Mouse (Mus musculus): Measurements from ENCODE around the gene Creb5.
A peak's percentile ranks its signal among the peaks of the same experiment; 100 is the strongest.

The Creb5 gene

DNA sequence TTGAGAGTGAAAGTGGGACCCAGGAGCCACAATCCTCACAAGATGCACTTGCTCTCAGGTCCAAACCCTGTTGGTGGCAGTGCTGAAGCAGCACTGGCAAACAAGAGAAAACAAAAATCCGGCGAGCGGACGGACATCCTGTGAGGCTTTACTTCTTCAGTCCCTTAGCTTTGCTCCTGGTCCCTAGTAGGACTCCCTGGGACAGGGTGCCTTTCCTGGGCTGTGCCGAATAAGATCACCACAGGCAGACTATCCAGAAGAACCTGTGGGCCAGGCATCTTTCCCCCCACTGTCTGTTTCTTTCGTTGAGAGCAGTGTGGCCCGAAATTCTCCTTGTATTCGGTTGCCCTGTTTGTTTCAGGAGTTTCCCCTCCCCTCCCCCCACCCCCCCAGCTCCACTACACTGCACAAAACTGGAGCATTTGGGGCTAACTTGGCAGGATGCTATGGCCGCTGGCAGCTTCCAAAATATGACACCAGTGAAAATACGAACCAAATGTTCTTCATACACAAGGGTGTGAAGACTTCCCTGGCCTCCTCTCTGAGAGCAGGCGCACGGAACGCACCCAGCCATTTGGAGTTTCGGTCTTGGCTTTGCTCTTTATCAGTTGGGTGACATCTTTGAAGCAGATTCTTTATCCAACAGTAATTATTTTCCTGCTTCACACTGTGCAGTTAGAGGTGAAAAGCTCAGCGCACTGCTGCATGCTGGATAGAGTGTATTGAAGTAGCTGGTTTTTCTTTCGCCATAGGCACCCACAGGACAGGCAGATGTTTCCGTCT is 32.7 kb downstream of the Creb5 start:
- no peak for DNase-seq

GRCm38 (mm10) chr6:53337398-53337797 is 50.3 kb downstream of the Creb5 start:
- no peak for DNase-seq

DNA sequence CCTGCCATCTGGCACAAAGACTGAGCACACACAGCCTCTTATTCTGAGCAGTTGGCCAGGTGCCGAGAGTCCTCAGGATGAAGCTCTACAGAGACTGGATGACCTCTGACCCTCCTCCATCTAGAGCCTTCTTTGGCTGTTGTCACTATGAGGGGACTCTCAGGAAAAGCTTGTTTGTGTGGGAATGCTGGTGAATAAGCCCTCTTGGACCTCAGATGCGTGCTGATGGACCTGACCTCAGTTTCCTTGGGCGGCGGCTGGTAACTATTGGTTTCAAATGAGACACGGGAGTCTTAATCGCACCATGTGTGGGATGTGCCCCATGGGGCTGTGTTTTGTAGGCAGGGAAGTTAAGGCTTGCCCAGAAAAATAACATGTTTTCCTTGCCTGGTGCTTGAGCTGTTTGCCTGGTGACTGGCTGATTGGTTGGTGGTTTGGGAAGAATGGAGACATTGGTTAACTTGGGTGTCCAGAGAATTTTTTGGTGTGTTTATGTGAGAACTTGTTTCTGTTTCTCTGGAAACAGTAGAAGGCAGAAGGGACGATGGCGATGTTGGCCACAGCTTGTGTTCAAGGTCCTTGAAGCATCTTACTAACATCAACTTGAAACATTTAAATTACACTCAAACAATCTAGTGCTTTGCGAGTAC is 65.4 kb downstream of the Creb5 start:
- no peak for DNase-seq

DNA sequence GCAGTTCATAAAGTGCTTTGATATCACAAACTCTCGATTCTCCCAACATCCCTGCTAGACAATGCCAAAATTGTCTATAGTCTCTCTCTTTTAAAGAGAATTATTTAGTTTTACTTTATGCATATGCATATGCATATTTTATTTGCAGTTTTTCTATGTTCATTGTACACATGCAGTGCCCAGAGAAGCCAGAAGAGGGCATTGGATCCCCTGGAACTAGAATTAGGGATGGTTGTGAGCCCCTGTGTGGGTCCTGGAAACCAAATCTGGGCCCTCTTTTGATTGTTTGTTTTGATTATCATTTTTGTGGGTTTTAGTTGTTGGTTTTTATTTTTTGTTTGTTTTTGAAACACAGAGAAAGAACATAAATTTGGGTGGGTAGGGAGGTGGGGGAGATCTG is 69.3 kb downstream of the Creb5 start:
- DNase-seq: no peak

GRCm38 (mm10) chr6:53363535-53363934 is 76.5 kb downstream of the Creb5 start:
- DNase-seq: no peak

GRCm38 (mm10) chr6:53363981-53364391 is 76.9 kb downstream of the Creb5 start:
- DNase-seq: no peak

- no peak for DNase-seq
Measured at GRCm38 (mm10) chr6:53369147-53369546, 82.1 kb downstream of the Creb5 start.

GRCm38 (mm10) chr6:53369928-53370327 is 82.9 kb downstream of the Creb5 start:
- peak; percentile 30 for DNase-seq

GRCm38 (mm10) chr6:53371962-53372361 is 84.9 kb downstream of the Creb5 start:
- DNase-seq: no peak

DNA sequence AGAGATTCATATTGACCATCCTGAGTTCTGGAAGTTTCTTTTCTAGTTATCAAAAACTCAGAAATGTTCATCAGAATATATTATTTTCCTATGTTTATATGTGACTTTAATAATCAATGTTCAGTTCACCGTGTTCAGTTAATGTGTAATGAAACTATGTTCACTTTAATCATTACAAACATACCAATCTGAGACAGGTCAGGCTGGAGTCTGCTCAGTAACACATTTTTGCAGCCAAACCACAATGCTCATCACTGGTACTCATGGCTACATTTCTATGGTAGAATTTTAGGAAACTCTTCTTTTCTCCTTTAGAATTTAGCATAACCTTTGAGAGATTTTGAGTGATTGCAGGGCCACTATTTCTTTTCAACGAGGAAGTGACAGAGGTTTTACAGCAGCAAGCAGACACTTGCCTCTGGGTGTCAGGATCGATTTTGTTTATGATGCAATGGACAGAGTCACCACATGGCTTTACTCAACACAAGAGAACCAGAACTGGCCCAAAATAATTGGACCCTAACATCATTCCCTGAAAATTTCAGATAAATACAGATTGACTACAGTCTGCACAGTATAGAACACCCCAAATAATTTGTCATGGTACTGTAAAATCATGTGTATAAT is 87.4 kb downstream of the Creb5 start:
- no peak for DNase-seq

DNA sequence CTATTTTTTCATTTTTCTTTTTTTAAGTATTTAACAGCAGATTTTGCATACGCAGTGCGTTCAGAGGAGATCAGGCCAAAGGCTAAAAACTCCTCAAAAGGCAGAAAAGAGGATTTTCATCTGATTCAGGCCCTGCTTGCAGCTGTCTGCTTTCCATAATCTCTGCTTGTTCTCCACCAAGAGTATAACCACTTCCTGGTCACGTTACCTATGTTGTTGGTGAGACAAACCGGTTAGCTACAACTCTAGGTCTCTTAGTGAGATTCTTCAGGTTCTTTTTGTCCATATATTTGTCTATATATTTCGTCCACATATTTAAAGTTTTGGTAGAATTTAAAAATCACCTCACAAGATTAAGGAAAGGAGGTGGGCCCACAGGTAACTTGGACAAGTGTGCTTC is 102.2 kb downstream of the Creb5 start:
- no peak for DNase-seq

DNA sequence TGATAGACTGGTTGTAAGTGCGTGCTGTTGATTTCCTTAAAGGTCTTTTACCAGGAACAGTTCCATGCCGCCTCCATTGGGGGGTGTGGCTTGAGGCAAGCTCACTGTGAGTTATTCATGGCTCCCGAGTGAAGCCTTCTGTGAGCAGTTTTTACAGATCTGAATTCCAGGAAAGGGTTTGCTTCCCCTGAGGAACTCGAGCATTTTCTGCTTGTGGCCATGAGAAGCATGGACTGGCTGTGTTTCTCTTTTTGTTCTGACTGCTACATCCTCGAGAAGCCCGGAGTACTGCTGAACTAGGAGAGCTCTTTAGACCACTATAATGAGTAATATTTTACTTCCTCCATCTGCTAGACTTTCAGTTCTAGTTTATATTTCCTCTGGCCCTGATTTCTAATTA is 103.3 kb downstream of the Creb5 start:
- peak; percentile 7 for DNase-seq

DNA sequence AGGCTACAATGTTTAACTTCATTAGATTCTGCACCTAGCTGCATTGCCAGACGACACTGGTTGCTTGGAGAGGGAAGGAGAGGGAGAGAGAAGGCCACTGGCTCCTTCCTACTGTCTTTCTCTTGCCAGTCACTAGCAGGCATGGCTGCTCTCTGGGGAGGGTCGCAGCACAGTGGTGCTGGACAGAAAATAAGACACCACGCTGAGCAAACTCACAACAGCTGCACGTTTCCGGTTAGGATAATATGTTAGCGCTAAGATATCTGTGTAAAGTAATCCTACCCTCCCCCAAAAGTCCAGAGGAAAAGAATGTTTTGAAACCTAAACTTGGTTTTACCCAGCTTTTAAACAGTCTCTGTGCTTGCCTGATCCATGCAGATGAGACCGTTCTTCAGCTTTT is 107.0 kb downstream of the Creb5 start:
- no peak for DNase-seq

- no peak for DNase-seq
Measured at GRCm38 (mm10) chr6:53395208-53395607, 108.1 kb downstream of the Creb5 start.

DNA sequence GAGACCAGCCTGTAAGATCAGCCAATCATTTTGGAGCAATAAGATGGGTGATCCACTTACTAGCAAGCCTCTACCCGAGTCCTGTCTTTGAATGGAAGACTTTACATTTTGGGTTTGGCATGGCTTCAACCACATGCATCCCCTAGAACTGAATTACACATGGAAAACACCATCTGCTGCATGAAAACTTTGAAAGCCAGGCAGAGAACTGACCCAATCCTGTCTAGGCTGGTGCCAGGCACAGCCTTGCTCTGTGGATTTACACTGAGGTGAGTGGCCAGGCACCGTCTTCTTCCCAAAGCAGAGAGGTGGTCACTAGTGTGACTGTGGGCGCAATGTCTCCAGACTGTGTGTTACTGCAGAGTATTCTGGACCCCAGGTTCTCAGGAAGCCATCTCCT is 109.4 kb downstream of the Creb5 start:
- no peak for DNase-seq

- no peak for DNase-seq
Measured at GRCm38 (mm10) chr6:53397797-53398196, 110.7 kb downstream of the Creb5 start.

DNA sequence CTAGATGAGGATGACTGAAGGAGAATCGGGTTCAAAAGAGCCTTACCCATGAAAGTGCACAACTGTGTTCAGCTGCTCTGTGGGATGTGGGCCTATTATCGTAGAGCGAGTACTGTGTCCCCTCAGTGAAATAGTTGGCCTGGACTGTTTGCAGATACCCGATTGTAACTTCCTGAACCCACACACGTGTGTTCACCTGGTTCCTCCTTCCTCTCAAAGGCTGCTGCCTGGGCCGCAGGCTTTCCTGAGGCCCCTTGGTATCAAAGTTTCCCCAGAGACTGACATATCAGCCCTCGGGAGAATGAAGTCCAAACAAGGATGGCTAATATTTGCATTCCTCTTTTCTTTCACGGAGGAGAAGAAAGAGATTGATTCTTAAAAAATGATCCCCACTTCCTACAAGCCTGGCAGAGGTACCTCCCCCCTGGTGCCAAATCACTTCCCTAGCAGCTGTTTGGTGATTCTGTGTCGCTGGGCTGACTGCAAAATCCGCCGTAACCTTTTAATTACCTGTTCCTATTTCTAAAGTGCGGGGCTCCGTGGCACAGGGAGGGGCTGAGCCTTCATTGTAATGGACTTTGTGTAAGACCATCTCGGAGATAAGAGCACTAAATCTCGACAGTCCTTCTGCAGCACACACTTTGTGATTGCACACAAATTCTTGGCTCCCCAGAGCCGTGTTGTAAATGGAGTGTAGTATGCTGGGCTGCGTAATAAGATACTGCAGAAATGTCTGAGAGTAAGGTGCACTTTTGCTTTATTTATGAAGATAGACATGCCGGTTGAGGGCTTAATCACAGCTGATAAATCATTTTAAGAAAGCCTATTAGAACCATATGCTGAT is 111.4 kb downstream of the Creb5 start:
- DNase-seq: no peak

GRCm38 (mm10) chr6:53401364-53401763 is 114.3 kb downstream of the Creb5 start:
- no peak for DNase-seq

- peak; percentile 11 for DNase-seq
Measured at GRCm38 (mm10) chr6:53402551-53402950, 115.5 kb downstream of the Creb5 start.

GRCm38 (mm10) chr6:53409183-53409582 is 122.1 kb downstream of the Creb5 start:
- DNase-seq: no peak

- no peak for DNase-seq
Measured at GRCm38 (mm10) chr6:53421345-53421744, 134.3 kb downstream of the Creb5 start.

DNA sequence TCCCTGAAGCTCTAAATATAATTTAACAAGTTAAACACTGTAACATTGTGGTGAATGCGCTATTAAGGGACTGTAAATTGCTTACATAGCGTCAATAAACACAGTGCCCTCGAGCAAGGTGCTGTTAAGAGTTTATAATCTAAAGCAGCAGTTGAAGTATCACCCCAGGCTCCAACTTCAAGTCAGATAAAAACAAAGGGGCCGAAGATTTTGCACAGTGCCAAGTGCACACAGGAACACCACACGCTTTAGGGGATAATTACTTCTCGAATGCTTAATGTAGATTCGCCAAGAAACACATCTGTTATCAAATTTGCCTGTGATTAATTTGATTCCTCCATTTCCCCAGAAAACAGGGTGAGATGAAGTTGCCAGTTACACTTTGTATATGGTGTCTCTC is 142.3 kb downstream of the Creb5 start:
- no peak for DNase-seq

GRCm38 (mm10) chr6:53429891-53430290 is 142.8 kb downstream of the Creb5 start:
- DNase-seq: no peak

All from thymus, postnatal 25 days (tissue).